Mouse (Mus musculus) spleen, adult 12 weeks (tissue): ENCODE results near the gene Yipf1.

Experiments used
- DNase-seq: peaks from one replicate; pipeline ENCODE4 v3.0.0; 2022; ENCODE audit warnings: low spot score

The Yipf1 gene

DNA sequence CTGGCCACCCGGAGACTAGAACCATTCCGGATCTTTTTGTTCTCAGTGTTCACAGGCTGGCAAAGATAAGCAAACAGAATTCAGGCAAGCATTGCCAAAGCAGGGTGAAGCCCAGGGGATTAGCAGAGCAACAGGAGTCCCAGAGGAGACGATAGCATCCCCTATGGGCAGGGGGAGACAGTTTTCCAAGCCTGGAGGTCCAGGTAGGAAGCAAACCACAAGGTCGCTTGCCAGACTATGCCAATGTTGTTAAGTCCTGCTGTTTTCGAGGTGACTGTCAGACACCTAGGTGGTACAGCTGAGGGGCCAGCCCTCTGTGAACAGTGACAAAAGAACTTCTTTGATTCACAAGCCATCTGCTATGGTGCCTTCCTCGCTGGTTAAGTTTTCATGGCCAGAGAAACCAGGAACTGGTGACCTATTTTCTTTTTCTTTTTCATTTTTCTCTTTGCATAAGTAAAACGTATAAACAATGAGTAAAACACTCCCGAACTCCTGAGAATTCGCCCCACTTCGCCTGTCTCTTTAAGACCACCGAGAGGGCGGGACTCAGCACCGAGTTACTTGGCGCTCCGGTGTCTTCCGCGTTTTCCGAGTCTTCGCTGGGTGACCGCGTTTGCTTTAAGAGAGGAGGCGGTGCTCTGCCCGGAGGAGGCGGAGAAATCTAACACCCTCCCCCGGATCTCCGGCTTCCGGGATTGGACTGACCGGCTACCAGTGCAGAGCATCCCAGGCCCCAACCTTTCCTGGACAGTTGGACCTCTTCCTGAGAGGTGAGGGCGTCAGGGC, at the start of gene Yipf1:
Gene Yipf1 (plus strand): TSS at position 674 of the 789 bp plus-strand sequence.
- peak; percentile 81 for DNase-seq

DNA sequence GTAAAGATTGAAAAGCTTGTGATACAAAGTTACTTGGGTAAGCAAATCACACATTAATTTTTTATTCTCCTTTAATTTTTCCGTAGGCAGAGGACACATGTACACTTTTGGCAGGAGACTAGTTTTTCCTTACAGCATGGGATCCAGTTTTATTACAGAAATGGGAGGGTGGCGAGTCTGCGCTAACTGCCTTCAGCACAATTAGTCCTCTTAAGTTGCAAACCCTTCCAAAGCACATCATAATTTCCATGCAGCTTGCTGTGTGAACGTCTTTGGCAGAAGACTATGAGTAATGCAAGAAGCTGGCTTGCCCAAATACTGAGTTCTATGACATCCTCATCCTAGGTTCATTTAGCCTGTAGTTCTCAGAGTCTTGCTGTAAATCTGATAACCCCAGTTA, 40.5 kb upstream of the Yipf1 start:
- no peak for DNase-seq

DNA sequence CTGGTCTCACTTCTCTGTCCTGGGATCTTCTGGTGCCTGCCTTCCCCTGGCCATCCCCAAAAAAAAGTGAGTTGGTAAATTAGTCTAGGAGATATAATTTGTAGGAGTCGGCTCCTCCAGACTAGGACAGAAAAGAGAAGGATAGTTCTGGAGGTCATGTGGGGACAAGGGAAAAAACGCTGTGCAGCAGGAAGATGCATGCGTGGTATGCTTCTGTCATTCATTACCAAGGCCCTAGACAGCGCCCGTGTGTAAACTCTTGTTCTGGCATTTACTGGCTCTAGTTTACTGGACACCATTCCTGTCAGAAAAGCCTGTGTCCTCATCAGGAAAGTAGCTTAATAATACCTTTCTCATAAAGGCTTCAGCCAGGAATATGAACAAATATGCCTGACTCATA, 39.7 kb upstream of the Yipf1 start:
- DNase-seq, result no peak

DNA sequence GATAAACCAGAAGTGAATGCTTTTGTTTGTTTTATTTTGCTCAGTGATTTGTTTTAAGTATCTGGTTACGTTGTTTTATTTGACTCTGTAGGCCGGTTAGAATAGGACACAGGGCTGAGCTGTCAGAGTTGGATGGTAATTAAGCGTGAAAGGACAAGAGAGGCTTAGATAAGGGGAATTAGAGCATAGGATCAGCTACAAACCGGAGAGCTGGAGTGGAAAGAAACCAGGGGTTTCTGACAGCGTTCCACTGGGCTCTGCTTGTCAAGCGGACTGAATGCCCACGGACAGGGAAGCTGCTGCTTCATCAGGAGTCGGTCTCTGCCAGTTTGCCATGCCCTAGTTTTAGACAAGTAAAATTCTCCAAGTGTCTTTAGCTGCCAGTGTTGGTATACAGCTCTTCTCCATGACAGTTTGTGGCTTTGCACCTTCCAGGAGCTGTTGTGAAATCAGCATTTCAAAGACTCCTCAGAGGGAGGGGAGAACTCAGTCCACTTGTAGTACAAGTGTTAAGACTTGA, 35.9 kb upstream of the Yipf1 start:
- DNase-seq, result no peak

DNA sequence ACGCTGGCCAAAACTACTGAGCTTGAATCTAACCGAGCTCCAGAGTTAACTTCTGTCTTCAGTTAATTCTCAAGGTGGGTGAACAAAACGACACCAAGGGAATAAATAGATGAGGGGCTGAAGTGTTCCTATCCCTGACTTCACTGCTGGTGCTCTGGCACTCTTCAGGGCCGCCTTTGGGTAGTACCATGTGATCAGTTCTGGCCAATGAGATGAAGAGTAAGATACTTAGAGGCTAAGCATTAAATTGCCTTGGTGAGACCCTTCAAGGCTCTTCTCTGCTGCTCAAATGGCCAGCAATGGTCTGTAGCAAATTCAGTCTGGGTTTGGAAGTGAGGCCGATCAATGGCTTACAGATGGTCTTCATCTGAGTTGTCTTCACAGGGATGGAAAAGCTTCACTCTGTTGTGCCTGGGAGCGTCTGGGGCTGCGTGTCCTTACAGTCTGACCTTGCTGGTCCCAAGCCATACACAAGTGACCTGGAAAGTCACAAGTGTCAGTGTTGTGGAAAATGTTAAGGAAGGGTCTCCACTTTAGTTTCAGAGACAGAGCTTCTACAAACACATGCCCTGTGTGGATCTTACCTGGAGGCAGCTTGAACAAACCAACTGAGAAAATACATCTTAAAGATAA, 33.2 kb upstream of the Yipf1 start:
- DNase-seq, result no peak

DNA sequence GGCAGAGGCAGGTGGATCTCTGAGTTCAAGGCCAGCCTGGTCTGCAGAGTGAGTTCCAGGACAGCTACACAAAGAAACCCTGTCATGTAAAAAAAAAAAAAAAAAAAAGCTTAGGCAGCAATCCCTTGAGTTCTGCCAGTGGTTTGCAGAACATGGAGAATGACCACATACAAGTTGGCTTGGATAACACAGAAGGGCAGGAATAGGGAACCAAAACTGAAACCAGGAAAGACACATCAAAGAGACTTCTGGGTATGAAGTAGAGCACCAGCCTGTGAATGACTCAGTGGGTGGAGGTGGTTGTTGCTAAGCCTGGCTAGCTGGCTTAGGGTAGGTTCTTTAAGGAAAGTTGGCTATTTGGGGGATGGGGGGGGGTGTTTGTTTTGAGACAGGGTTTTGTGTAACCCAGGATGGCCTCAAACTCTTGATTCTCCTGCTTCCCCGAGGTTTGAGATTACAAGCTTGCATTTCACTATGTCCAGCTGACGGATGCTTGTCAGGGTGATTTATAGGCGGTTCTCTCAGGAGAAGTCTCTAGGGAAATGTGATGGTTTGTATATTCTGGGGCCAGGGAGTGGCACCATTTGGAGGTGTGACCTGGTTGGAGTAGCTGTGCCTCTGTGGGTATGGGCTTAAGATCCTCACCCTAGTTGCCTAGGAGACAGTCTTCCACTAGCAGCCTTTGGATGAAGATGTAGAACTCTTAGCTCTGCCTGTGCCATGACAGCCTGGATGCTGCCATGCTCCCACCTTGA, 28.5 kb upstream of the Yipf1 start:
- no peak for DNase-seq

DNA sequence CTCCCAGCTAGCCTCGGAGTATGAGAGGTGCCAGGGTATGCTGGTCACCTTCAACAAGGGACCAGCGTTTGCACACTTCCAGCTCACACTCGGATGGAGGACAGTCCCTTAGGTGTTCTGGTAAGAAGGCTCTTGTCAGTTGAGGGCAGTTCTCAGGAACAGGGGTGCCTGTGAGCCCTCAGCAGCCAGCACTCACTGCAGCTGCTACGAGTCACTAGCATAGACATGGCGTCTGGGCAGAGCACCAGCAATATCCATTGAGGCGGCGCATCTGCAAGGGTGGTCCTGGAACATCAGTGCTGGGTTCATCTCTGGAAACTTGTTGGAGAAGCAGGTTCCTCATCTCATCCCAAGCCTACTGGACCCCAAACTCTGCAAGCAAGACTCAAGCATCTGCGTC, 27.8 kb upstream of the Yipf1 start:
- no peak for DNase-seq

DNA sequence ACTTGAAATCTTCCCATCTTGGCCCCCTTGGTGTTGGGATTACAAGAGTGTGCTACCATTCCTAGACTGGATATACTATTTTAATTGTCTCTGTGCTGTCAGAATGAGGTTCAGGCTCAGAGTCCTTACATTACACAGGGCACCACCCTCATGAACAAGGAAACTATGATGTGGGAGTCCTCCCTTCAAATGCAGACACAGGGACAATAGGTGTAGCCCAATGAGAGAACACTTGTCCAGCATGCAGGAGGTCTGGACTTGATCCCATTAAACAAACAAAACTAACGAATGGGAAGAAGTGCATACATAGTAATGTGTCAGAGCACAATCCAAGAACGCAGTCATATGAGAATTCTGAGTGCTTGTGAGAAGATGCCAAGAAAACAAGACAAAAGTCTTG, 26.6 kb upstream of the Yipf1 start:
- no peak for DNase-seq

DNA sequence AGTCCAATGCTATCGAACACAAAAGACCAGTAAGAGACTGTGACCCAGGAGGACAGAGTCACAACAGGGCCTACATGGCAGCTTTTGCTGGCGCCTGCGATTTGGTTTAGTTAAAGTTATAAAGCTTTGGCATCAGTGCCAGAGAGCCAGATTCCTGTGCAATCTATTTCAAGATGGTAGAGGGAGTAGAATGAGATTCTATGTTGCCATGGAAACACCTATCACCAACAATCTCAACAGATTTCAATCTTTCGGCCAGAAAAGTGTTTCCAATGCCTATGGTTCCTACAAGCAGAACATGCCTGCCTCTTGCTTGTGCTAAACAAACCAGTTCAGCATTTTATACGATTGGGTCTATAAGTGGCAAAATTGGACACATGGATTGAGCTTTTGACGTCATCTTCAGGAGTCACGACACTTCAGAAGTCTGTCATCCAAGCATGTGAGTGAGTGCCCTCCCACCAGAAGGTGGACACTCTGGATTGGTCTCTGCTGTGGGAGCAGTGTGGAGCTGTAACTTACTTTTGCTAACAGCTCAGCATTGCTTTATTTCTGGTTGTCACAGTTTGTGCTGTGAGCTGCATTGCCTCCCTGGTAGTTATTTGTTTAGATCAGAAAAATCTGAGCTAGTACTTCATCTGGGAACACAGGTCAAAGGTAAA, 22.4 kb upstream of the Yipf1 start:
- DNase-seq, result no peak

DNA sequence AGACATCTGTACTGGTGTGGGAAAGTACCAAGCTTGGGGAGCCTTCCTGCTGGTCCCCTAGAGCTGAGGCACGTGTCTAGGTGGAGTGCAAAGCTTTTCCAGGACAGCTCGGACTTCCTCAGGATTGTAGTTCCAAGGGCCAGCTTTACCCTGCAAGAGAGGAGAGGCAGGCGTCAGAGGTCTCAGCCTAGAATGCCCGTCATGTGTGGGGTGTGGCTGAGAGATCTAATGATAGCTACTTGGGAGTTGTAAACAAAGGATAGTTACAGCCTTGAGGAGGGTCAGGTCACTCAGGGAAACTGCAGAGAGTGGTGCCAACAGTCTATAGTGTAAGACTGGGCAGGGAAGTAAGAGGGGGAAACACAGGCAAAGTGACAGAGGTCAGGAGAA, 21.9 kb upstream of the Yipf1 start:
- no peak for DNase-seq

DNA sequence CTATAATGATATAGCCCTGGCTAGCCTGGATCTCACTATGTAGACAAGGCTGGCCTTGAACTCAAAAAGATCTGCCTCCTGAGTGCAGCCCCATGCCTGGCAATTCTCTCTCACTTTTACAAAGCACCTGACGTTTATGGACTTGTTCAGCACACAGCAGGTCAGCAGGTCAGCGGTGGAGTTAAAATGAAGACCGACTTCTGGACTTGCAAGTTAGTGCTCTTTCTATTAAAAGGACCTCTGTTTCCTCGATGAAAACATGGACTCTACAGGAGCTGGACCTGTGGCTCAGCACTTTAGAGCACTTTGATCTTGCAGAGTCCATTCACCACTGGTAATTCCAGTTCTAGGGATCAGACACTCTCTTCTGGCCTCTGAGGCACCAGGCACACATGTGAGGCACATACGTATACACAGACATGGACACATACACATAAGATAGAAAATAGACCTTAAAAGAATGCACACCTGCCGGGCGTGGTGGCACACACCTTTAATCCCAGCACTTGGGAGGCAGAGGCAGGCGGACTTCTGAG, 16.0 kb upstream of the Yipf1 start:
- no peak for DNase-seq

DNA sequence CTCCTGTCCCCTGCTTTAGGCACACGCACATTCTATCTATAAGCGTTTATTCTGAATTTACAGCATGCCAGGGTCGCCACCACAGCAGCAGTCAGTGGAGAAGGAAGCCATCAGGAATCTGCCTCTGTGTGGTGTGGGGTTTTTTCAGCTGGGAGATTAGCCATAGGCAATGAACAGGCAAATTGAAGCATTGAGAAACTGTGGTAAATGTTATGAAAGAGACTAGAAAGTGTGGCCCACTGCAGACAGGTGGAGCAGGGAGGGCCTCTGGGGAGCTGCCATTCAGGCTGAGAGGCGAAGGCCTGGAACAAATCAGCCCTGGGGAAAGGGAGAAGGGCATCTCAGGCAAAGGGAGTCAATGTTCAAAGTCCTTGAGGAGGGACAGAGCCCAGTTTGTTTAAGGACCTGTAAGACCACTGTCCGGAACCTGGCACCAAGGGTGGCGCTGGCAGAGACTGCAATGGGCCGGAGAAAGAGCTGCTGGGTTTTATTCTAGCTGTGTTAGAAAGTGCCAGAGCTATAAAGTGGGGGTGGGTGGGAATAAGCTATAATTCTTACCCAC, 14.3 kb upstream of the Yipf1 start:
- no peak for DNase-seq

DNA sequence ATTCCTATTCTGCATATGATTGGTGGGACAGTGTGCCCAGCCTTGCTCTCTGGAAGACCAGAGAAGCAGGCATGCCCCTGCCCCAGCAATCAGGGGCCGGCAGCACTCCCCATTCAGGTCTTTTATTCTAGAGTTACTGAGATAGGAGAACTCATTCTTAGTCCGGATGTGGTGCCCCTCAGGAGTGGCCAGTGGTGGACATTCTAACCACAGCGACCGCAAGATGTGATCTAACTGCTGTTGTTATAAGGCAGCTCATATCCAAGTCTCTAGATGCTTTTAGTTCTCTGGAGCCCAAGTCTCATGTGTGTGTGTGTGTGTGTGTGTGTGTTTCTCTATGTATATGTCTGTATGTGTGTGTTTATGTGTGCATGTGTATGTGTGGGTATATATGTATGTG, 13.8 kb upstream of the Yipf1 start:
- no peak for DNase-seq

DNA sequence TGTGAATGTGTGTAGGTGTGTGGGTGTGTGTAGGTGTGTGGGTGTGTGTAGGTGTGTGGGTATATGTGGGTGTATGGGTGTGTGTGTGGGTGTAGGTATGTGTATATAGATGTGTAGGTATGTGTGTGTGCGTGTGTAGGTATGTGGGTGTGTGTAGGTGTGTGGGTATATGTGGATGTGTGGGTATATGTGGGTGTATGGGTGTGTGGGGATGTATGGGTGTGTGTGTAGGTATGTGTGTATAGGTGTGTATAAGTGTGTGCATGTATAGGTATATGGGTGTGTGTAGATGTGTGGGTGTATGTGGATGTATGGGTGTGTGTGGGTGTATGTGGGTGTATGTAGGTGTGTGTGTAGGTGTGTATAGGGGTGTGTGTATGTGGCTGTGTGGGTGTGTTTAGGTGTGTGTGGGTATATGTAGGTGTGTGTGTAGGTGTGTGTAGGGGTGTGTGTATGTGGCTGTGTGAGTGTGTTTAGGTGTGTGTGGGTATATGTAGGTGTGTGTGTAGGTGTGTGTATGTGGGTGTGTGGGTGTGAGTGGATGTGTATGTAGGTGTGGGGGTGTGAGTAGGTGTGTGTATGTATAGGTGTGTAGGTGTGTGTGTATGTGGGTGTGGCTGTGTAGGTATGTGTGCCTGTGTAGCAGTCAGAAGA, 13.1 kb upstream of the Yipf1 start:
- no peak for DNase-seq

DNA sequence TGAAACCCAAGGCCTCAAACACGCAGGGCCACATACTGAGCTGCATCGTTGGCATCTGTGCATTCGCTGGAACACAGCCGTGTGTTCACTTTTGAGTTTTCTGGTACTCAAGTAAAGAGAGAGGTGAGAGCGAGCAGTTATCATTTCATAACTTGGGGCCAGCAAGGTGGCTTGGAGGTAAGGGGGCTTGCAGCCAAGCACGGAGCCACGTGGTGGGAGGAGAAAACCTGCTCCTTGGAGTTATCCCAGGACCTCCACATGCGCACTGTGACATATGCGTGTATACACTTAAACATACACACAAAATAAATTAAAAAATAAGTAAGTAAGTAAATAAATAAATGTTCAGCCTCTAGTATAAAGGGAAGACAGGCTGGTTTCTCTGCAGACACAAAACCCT, 11.9 kb upstream of the Yipf1 start:
- no peak for DNase-seq

DNA sequence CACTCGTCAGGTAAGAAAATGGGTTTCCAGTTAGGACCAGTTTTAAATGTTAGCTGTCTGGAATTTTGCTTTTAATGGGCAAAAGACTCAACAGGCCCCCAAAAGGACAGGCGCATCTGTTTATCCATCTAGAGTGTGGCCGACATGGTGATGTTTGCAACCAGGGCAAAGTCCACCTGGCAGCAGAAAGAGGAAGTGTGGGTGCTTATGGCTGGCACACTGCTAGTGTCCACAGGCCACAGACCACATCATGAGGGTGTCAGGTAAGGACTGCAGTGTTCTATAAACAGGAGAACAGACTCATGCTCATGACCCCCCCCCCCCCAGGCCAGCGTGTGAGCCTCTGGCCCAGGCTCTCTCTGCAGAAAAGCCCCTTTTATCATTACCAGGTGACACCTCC, 11.3 kb upstream of the Yipf1 start:
- no peak for DNase-seq

DNA sequence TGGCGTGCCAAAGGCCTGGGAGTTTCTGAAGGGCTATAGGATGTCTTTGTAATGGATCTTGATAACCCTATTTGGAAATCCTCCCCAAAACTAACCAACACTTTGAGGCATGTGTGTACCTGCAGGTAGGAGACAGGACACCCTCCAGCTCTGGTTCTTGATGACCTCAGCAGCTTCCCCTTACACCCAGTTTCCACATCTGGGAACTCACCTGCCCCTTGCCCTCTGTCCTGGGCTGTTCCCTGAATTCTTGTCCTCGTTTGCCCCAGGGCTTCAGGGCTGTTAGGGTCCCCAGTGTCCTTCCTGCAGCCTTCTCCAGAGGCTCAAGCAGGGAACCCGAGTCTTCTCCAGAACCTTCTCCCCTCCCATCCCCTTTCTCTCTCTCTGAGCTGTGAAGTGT, 10.6 kb upstream of the Yipf1 start:
- no peak for DNase-seq

DNA sequence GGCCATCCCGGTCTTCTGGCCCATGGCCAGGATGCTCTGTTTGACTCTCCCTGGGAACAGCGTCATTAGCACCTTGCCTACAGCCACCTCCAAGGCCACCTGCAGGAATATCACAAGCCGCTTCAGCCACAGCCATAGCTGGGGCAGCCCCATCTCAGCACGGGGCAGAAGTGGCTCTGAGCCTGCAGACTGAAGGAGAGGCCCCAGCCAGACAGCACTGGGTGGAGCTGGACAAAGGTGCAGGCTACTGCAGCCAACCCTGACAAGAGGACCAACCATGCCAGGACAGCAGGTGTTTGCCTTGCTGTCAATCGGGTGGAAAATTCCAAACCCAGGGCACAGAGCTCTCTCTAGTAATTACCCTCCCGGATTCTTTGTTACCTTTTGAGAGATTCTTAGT, 7.2 kb upstream of the Yipf1 start, which contains the start of gene Dio1:
Gene Dio1 (minus strand): TSS at position 204 of the 400 bp plus-strand sequence.
- DNase-seq, result no peak

DNA sequence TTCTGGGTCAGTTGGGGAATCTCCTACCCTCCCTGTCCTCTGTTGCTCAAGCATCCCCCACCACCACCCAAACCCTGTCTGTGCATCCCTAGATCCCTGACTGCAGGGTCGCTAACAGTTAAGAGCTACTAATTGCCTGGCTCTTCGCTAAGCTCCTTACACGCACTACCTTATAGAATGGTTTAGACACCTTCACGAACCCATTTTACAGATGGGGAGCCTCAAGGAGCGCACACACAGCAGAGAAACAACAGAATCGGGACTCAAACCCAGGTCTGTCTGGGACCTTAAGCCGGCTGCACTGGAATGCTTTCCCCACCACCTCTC, 279 bp downstream of the Yipf1 start:
- no peak for DNase-seq

DNA sequence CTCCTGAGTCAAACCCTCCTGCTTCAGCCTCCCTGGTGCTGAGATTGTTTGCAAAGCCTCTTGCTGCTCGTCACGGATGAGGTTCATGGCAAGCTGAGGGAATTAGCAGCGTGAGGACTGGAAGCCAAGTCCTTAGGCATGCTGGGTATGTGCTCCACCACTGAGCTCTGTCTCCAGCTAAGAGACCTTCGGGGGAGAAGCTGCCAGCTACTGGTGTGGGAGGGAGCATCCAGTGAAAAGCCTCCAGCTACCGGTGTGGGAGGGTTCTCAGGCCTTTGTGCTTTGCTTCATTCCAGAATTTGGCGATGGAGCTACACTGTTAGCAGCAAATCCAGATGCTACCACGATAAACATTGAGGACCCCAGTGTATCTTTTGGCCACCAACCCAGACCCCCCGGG, 4.5 kb downstream of the Yipf1 start:
- no peak for DNase-seq

DNA sequence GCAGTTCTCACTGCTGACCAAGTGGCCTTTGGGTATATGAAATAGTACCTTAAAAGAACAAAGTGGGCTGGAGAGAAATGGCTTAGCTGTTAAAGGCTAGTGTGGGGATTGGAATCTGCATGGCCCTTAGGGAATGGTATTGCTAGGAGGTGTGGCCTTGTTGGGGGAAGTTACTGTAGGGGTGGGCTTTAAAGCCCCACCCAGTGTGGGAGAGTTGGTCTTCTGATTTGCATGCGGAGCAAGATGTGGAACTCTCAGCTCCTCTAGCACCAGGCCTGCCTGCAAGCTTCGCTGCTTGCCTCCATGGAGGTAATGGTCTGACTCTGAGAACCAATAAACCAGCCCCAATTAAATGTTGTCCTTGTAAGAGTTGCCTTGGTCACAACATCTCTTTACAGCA, 6.9 kb downstream of the Yipf1 start:
- DNase-seq, result no peak
